Mouse (Mus musculus): ENCODE measurements around the gene Ttc23.
A peak's percentile ranks its signal among the peaks of the same experiment; 100 is the strongest.

Ttc23 gene

DNA sequence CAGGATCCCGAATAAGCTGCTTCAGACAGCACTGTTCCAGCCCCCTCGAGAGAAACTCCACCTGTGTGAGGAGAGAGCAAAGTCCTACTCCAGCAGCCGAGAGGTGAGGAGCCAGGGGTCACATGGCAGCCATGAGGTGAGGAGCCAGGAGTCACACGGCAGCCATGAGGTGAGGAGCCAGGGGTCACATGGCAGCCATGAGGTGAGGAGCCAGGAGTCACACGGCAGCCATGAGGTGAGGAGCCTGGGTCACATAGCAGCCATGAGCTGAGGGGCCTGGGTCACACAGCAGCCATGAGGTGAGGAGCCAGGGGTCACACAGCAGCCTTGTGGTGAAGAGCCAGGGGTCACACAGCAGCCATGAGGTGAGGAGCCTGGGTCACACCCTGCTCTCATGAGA lies 15.2 kb downstream of the Ttc23 start:
- Histone ChIP-seq H3K27me3 (ENCODE audit: control insufficient read depth, insufficient read depth, low read length, poor library complexity, severe bottlenecking) (no peaks in the 10 kb centered on the region), H3K36me3 (ENCODE audit: control insufficient read depth, insufficient read depth, low read length, poor library complexity, severe bottlenecking) (no peaks in the 10 kb centered on the region)
- no peak for DNase-seq (ENCODE audit: low read depth, low spot score)

- Histone ChIP-seq H3K36me3 (ENCODE audit: control insufficient read depth, insufficient read depth, low read length, poor library complexity, severe bottlenecking) (no peaks in the 10 kb centered on the region), H3K27me3 (ENCODE audit: control insufficient read depth, insufficient read depth, low read length, poor library complexity, severe bottlenecking) (no peaks in the 10 kb centered on the region)
- no peak for DNase-seq (ENCODE audit: low read depth, low spot score)
Observed at GRCm38 (mm10) chr7:67663981-67664694, 16.9 kb downstream of the Ttc23 start.

DNA sequence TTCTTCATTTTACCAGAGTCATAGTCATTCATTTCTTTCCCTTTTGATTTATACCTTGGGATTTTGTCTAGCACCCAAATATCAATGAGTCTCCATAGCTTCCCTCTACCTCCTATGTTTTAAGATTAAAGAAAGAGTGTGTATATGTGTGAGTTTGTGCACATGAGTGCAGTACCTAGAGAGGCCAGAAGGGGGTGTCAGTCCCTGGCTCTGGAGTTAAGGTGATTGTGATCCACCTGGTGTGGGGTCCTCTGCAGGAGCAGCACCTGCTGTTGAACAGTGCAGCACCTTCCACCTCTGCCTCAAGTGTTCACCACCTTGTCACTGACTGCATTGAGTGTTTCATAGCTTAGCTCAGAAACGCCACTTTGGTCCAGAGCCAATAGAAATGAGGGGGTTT lies 23.8 kb downstream of the Ttc23 start:
- Histone ChIP-seq H3K36me3 (ENCODE audit: control insufficient read depth, insufficient read depth, low read length, poor library complexity, severe bottlenecking) (no peaks in the 10 kb centered on the region), H3K27me3 (ENCODE audit: control insufficient read depth, insufficient read depth, low read length, poor library complexity, severe bottlenecking) (no peaks in the 10 kb centered on the region)
- DNase-seq (ENCODE audit: low read depth, low spot score) = peak; percentile 20

DNA sequence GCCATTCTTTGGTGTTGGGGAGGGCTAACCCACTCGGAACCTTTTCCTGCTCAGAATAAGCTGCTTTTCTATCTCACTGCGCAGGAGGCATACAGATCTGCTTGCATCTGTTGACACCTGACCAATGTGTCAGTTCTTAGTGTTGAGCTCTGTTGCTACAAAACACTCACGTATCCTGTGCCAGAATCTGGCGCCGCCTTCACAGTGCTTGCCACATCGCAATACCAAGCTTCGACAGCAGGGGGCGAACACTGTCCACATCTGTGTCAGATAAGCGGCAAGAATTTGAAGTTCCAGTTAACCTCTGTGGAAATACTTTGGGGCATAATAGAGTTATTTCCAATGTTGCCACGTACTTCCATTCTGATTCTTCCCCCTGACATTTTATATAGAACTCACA lies 25.4 kb downstream of the Ttc23 start:
- Histone ChIP-seq H3K36me3 (ENCODE audit: control insufficient read depth, insufficient read depth, low read length, poor library complexity, severe bottlenecking) (no peaks in the 10 kb centered on the region), H3K27me3 (ENCODE audit: control insufficient read depth, insufficient read depth, low read length, poor library complexity, severe bottlenecking) (no peaks in the 10 kb centered on the region)
- peak; percentile 80 for DNase-seq (ENCODE audit: low read depth, low spot score)

GRCm38 (mm10) chr7:67673656-67674055 lies 26.4 kb downstream of the Ttc23 start:
- H3K27me3 ChIP-seq (ENCODE audit: control insufficient read depth, insufficient read depth, low read length, poor library complexity, severe bottlenecking) = no peaks in the 10 kb centered on the region
- DNase-seq (ENCODE audit: low read depth, low spot score) = no peak
- no peaks in the 10 kb centered on the region for H3K36me3 ChIP-seq (ENCODE audit: control insufficient read depth, insufficient read depth, low read length, poor library complexity, severe bottlenecking)

DNA sequence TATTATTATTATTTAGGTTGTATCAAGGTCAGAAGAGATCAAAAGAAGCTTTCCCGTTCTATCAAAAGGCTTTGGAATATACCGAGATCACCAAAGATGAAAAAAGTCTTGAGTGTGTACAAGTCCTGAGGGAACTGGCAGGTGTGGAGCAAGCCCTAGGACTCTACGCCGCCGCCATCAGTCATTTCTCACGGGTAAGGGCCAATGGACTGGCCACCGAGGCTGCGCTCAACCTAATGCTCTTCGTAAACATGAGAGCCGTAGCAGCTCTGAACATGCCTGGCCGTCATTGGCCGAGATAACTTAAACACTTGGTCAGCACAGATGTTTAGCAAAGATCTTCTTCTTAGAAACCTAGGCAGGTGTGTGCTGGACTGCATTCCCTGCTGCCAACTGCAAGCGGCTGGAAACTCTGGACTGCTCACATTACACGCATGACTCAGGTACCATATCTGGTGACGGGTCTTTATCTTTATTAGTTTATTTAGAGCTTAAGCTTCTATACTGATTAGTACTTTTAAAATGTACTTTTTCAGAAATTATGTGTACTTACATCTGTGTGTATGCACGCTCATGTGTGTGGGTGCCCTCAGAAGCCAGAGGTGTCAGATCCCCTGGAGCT lies 31.8 kb downstream of the Ttc23 start:
- H3K27me3 ChIP-seq (ENCODE audit: control insufficient read depth, insufficient read depth, low read length, poor library complexity, severe bottlenecking) = no peaks in the 10 kb centered on the region
- no peak for DNase-seq (ENCODE audit: low read depth, low spot score)
- H3K36me3 ChIP-seq (ENCODE audit: control insufficient read depth, insufficient read depth, low read length, poor library complexity, severe bottlenecking) = no peaks in the 10 kb centered on the region

GRCm38 (mm10) chr7:67681078-67681477 lies 33.9 kb downstream of the Ttc23 start:
- DNase-seq (ENCODE audit: low read depth, low spot score) = no peak
- Histone ChIP-seq H3K36me3 (ENCODE audit: control insufficient read depth, insufficient read depth, low read length, poor library complexity, severe bottlenecking) (no peaks in the 10 kb centered on the region), H3K27me3 (ENCODE audit: control insufficient read depth, insufficient read depth, low read length, poor library complexity, severe bottlenecking) (no peaks in the 10 kb centered on the region)

GRCm38 (mm10) chr7:67683006-67683405 lies 35.8 kb downstream of the Ttc23 start:
- DNase-seq (ENCODE audit: low read depth, low spot score) = no peak
- Histone ChIP-seq H3K27me3 (ENCODE audit: control insufficient read depth, insufficient read depth, low read length, poor library complexity, severe bottlenecking) (no peaks in the 10 kb centered on the region), H3K36me3 (ENCODE audit: control insufficient read depth, insufficient read depth, low read length, poor library complexity, severe bottlenecking) (no peaks in the 10 kb centered on the region)

- Histone ChIP-seq H3K27me3 (ENCODE audit: control insufficient read depth, insufficient read depth, low read length, poor library complexity, severe bottlenecking) (no peaks in the 10 kb centered on the region; the same call in 1 of the 2 replicates), H3K36me3 (ENCODE audit: control insufficient read depth, insufficient read depth, low read length, poor library complexity, severe bottlenecking) (no peaks in the 10 kb centered on the region)
- no peak for DNase-seq (ENCODE audit: low read depth, low spot score)
Observed at GRCm38 (mm10) chr7:67686545-67686944, 39.3 kb downstream of the Ttc23 start.

DNA sequence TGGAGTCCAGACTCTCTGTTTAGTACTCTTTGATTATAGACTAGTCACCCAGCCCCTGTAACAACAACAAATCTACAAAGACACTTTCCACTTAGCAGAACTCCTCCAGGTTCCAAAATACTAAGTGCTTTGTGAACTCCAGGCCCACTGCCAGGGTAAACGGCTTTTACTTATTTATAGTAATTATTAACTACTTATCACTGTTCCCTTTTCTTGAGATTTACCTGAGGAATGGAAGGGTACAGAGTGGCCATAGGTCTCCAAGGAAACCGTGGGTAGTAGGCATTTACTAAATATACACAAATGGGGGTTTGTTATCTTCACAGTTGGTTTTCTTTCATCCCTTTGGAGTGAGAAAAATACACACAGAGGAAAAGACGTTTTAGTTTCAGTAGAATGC lies 41.1 kb downstream of the Ttc23 start:
- no peak for DNase-seq (ENCODE audit: low read depth, low spot score)
- H3K27me3 ChIP-seq (ENCODE audit: control insufficient read depth, insufficient read depth, low read length, poor library complexity, severe bottlenecking) = no peaks in the 10 kb centered on the region; the same call in 1 of the 2 replicates
- no peaks in the 10 kb centered on the region for H3K36me3 ChIP-seq (ENCODE audit: control insufficient read depth, insufficient read depth, low read length, poor library complexity, severe bottlenecking)

GRCm38 (mm10) chr7:67689793-67690192 lies 42.6 kb downstream of the Ttc23 start:
- Histone ChIP-seq H3K36me3 (ENCODE audit: control insufficient read depth, insufficient read depth, low read length, poor library complexity, severe bottlenecking) (no peaks in the 10 kb centered on the region), H3K27me3 (ENCODE audit: control insufficient read depth, insufficient read depth, low read length, poor library complexity, severe bottlenecking) (no peaks in the 10 kb centered on the region; the same call in 1 of the 2 replicates)
- no peak for DNase-seq (ENCODE audit: low read depth, low spot score)

DNA sequence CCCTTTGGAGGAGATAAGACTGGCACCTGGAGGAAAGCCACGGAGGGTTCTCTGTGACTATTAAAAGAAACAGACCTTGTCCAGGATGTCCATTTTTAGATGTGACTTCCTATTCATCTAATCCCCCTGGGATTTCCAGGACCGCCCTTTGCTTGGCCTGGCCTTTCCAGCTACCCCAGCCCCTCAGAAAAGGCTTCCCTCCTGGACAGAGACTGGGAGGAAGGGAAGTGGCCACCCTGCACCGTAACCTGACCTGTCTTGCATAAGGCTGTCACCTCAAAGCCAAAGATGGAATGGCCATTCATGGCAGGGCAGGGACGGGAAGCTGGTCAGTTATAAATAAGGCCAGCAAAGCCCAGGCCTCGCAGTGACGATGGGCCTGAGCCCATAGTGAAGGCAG lies 43.8 kb downstream of the Ttc23 start:
- no peaks in the 10 kb centered on the region; the same call in 1 of the 2 replicates for H3K27me3 ChIP-seq (ENCODE audit: control insufficient read depth, insufficient read depth, low read length, poor library complexity, severe bottlenecking)
- H3K36me3 ChIP-seq (ENCODE audit: control insufficient read depth, insufficient read depth, low read length, poor library complexity, severe bottlenecking) = no peaks in the 10 kb centered on the region
- no peak for DNase-seq (ENCODE audit: low read depth, low spot score)

DNA sequence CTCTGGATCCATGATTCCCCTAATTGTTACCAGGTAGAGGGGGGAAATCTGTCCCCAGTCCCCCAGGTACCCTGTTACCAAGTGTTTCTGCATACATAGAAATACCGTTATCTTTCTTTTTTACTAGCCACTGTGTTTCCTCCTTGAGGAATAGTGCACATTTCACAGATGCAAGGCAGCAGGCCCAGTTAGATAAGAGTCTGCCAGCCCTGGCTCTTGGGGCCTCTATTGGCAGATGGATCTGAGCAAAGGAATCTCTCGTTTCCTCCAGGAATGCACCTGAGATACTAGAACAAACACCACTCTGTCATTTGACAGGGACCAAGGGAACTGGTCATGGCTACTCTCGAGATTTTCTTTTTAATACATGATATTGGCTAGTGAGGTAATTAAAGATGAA lies 44.9 kb downstream of the Ttc23 start:
- Histone ChIP-seq H3K27me3 (ENCODE audit: control insufficient read depth, insufficient read depth, low read length, poor library complexity, severe bottlenecking) (no peaks in the 10 kb centered on the region; the same call in 1 of the 2 replicates), H3K36me3 (ENCODE audit: control insufficient read depth, insufficient read depth, low read length, poor library complexity, severe bottlenecking) (no peaks in the 10 kb centered on the region)
- DNase-seq (ENCODE audit: low read depth, low spot score) = no peak

DNA sequence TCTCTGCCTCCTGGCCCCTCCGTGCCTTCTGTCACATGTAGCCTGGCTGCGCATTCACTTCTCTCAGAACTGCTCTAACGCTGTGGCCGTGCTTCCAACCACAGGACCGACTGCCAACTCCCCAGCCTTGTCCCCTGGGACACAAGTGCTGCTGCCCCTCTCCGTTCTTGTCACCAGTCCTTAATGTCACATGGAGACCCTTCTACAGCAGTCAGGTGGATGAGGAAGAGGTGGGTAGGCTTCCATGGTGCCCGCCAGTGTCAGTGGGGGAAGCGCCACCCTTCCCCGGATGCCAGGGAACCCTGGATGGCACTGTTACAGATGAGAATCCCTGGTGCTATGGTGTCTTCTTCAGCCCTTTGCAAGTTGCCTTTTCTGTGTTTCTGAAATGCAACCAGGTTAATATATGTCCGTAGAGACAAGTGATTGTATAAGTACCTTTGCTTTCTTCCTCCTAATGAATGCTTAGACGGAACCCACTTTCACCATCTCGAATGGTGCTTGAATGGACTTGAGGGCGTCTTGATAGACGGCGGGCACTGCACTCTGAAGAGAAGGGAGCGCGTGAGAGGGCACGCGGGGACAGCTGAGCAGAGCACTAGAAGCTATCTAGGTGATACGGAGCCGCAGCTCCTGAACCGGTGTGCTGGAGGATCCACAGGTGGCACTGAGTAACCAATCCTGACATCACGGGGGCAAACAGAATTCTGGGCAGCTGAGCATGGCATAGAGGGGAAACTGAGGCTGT lies 45.8 kb downstream of the Ttc23 start:
- DNase-seq (ENCODE audit: low read depth, low spot score) = no peak
- no peaks in the 10 kb centered on the region; the same call in 1 of the 2 replicates for H3K27me3 ChIP-seq (ENCODE audit: control insufficient read depth, insufficient read depth, low read length, poor library complexity, severe bottlenecking)
- no peaks in the 10 kb centered on the region for H3K36me3 ChIP-seq (ENCODE audit: control insufficient read depth, insufficient read depth, low read length, poor library complexity, severe bottlenecking)

GRCm38 (mm10) chr7:67695906-67696305 lies 48.7 kb downstream of the Ttc23 start:
- Histone ChIP-seq H3K36me3 (ENCODE audit: control insufficient read depth, insufficient read depth, low read length, poor library complexity, severe bottlenecking) (no peaks in the 10 kb centered on the region), H3K27me3 (ENCODE audit: control insufficient read depth, insufficient read depth, low read length, poor library complexity, severe bottlenecking) (no peaks in the 10 kb centered on the region)
- DNase-seq (ENCODE audit: low read depth, low spot score) = no peak
